13 mouse cellular contexts compared by ENCODE assay signal in the genomic region with DNA sequence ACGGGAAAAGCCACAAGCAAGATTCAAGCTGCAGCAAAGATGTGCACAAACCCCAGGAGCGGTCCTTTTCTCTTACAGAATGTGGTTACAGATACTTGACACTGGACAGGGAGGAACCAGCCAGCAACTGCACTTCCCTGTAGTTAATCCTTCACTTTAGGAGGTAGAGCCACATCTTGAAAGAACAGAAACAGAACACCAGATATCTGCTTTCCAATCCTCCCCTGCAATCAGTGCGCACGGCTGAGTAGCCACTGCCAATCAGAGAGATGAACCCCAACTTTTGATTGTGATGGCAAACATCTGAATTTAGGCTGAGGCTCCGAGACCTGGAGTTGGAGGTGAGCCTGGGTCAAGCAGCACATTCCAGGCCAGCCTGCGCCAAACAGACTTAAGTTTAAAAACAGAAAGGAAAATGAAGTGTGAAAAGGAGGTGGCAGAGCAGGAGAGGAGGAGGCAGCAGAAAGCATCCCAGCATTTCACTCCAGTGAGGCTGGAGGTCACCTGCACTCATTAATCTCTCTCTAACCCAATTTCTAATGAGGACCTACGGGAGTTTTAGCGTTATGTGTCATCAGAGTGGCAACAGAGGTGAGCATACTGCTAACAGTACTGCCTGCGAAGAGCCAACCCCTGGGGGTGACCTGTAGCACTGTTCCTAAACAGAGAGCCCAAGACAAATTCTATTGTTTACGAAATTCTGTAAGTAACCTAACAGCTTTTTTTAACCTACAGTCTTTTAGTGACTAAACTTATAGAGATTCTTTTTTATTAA. TPM values are rescaled to one million over a fixed set of nuclear protein-coding genes. Genes with fewer than 3 reads are reported as not detected.
A peak's percentile ranks its signal among the peaks of the same experiment; 100 is the strongest.
DNase-seq lines count a peak whose midpoint lies in the region; ATAC-seq and TF ChIP-seq lines count a peak whose summit lies in the region.
"Had no signal": no experiment of that assay in that cellular context is flagged by ENCODE, and none has a peak within 500 bp of the region (broad histone marks: within the 10 kb centered on the region; RNA-seq: fewer than 3 reads in every experiment).

No protein-coding gene starts in this region.

- DNase-seq in midbrain, embryonic 14.5 days = no peak
- no peak for DNase-seq in embryonic facial prominence, embryonic 14.5 days (ENCODE audit: low spot score)
- no peak for DNase-seq in ovary, postnatal 36 days (ENCODE audit: low spot score)
- no peak for DNase-seq in lung, adult 2 months
- DNase-seq: cerebellum, adult 8-10 months; gastrocnemius, postnatal 36 days had no signal

- WGBS in hindbrain, embryonic 12.5 days = 73% methylated on average over 10 of the region's 10 CpGs
- WGBS in hindbrain, embryonic 16.5 days = 69% methylated on average over 10 of the region's 10 CpGs
- 67% methylated on average over 10 of the region's 10 CpGs for WGBS in midbrain, embryonic 15.5 days
- 71% methylated on average over 10 of the region's 10 CpGs for WGBS in midbrain, embryonic 14.5 days
- WGBS in embryonic facial prominence, embryonic 14.5 days = 45% methylated on average over 10 of the region's 10 CpGs
- 49% methylated on average over 10 of the region's 10 CpGs for WGBS in lung, adult 2 months

- no peak overlapping the region for H3K4me2 ChIP-seq in hindbrain, embryonic 12.5 days (replicated peaks)
- H3K4me2 ChIP-seq in hindbrain, embryonic 16.5 days (ENCODE audit: low read length) = no peak overlapping the region
- no peak overlapping the region for H3K4me2 ChIP-seq in midbrain, embryonic 15.5 days
- H3K4me2 ChIP-seq in midbrain, embryonic 14.5 days (ENCODE audit: low read length) = no peak overlapping the region
- H3K4me2 ChIP-seq in embryonic facial prominence, embryonic 14.5 days (ENCODE audit: low read depth, low read length) = no peak overlapping the region
- H3K4me2 ChIP-seq: heart, embryonic 11.5 days; lung, embryonic 14.5 days had no signal

- no peaks in the 10 kb centered on the region for H3K27me3 ChIP-seq in hindbrain, embryonic 12.5 days
- H3K27me3 ChIP-seq in hindbrain, embryonic 16.5 days (replicated peaks; ENCODE audit: control insufficient read depth, insufficient read depth, low read length) = no peaks in the 10 kb centered on the region
- no peaks in the 10 kb centered on the region for H3K27me3 ChIP-seq in midbrain, embryonic 15.5 days (replicated peaks)
- H3K27me3 ChIP-seq in midbrain, embryonic 14.5 days (ENCODE audit: control insufficient read depth, insufficient read depth, low read length) = no peaks in the 10 kb centered on the region
- H3K27me3 ChIP-seq in embryonic facial prominence, embryonic 14.5 days (replicated peaks; ENCODE audit: control insufficient read depth, insufficient read depth, low read length) = no peaks in the 10 kb centered on the region

- H3K27ac ChIP-seq in hindbrain, embryonic 12.5 days = peak overlapping the region; percentile 17; the same call in 1 of the 2 replicates
- no peak overlapping the region for H3K27ac ChIP-seq in hindbrain, embryonic 16.5 days (ENCODE audit: low read depth, low read length)
- peak overlapping the region; percentile 2; the same call in 1 of the 2 replicates for H3K27ac ChIP-seq in midbrain, embryonic 15.5 days
- H3K27ac ChIP-seq in midbrain, embryonic 14.5 days (replicated peaks; ENCODE audit: low read depth, low read length) = no peak overlapping the region
- 0 out of 2 replicates have a peak overlapping the region, but pooled peaks have one; percentile 21 for H3K27ac ChIP-seq in embryonic facial prominence, embryonic 14.5 days (replicated peaks; ENCODE audit: low read depth, low read length)
- H3K27ac ChIP-seq: forebrain, embryonic 10.5 days had no signal

- no peak overlapping the region for H3K4me3 ChIP-seq in hindbrain, embryonic 12.5 days
- no peak overlapping the region for H3K4me3 ChIP-seq in hindbrain, embryonic 16.5 days (ENCODE audit: low read length)
- no peak overlapping the region for H3K4me3 ChIP-seq in midbrain, embryonic 15.5 days
- H3K4me3 ChIP-seq in midbrain, embryonic 14.5 days (replicated peaks; ENCODE audit: low read depth, low read length) = no peak overlapping the region
- no peak overlapping the region for H3K4me3 ChIP-seq in embryonic facial prominence, embryonic 14.5 days (ENCODE audit: low read depth, low read length)
- H3K4me3 ChIP-seq in lung, adult 2 months (replicated peaks; ENCODE audit: extremely low read depth, low read depth, low read length) = no peak overlapping the region
- H3K4me3 ChIP-seq: forebrain, embryonic 10.5 days had no signal

- no peaks in the 10 kb centered on the region for H3K9me3 ChIP-seq in hindbrain, embryonic 12.5 days (replicated peaks)
- H3K9me3 ChIP-seq in hindbrain, embryonic 16.5 days (ENCODE audit: control insufficient read depth, low read length) = no peaks in the 10 kb centered on the region
- H3K9me3 ChIP-seq in midbrain, embryonic 15.5 days = no peaks in the 10 kb centered on the region
- H3K9me3 ChIP-seq in midbrain, embryonic 14.5 days (ENCODE audit: control insufficient read depth, low read length) = no peaks in the 10 kb centered on the region
- H3K9me3 ChIP-seq in embryonic facial prominence, embryonic 14.5 days (ENCODE audit: control insufficient read depth, low read length) = 0 out of 2 replicates have a peak, but pooled peaks cover 4% of the 10 kb centered on the region

- H3K36me3 ChIP-seq in hindbrain, embryonic 12.5 days = 0 out of 2 replicates have a peak, but pooled peaks cover 3% of the 10 kb centered on the region
- H3K36me3 ChIP-seq in hindbrain, embryonic 16.5 days (ENCODE audit: control insufficient read depth, insufficient read depth, low read length) = no peaks in the 10 kb centered on the region
- H3K36me3 ChIP-seq in midbrain, embryonic 15.5 days (replicated peaks) = no peaks in the 10 kb centered on the region
- no peaks in the 10 kb centered on the region for H3K36me3 ChIP-seq in midbrain, embryonic 14.5 days (ENCODE audit: control insufficient read depth, insufficient read depth, low read length)
- peaks cover 8% of the 10 kb centered on the region; the same call in 1 of the 2 replicates for H3K36me3 ChIP-seq in embryonic facial prominence, embryonic 14.5 days (ENCODE audit: control insufficient read depth, insufficient read depth, low read length)

- no peak for TF ChIP-seq CTCF in lung, adult 2 months (IDR thresholded peaks at IDR 0.05; ENCODE audit: insufficient read depth, low read length)

- no peak overlapping the region for H3K9ac ChIP-seq in hindbrain, embryonic 12.5 days
- H3K9ac ChIP-seq in hindbrain, embryonic 16.5 days (ENCODE audit: low read depth, low read length) = no peak overlapping the region
- H3K9ac ChIP-seq in midbrain, embryonic 15.5 days = no peak overlapping the region
- no peak overlapping the region for H3K9ac ChIP-seq in midbrain, embryonic 14.5 days (replicated peaks; ENCODE audit: low read length)
- no peak overlapping the region for H3K9ac ChIP-seq in embryonic facial prominence, embryonic 14.5 days (ENCODE audit: low read depth, low read length)
- H3K9ac ChIP-seq: lung, embryonic 14.5 days had no signal

- H3K4me1 ChIP-seq in hindbrain, embryonic 12.5 days = peaks cover 19% of the 10 kb centered on the region
- peaks cover 7% of the 10 kb centered on the region; the same call in 1 of the 2 replicates for H3K4me1 ChIP-seq in hindbrain, embryonic 16.5 days (ENCODE audit: control insufficient read depth, insufficient read depth, low read depth, low read length)
- peaks cover 17% of the 10 kb centered on the region for H3K4me1 ChIP-seq in midbrain, embryonic 15.5 days
- peaks cover 10% of the 10 kb centered on the region; the same call in 1 of the 2 replicates for H3K4me1 ChIP-seq in midbrain, embryonic 14.5 days (ENCODE audit: control insufficient read depth, insufficient read depth, low read length)
- H3K4me1 ChIP-seq in embryonic facial prominence, embryonic 14.5 days (ENCODE audit: control insufficient read depth, insufficient read depth, low read length) = peaks cover 23% of the 10 kb centered on the region
- peaks cover 21% of the 10 kb centered on the region for H3K4me1 ChIP-seq in lung, adult 2 months (ENCODE audit: control insufficient read depth, insufficient read depth, low read length)

- ATAC-seq in hindbrain, embryonic 12.5 days (ENCODE audit: low FRiP score) = no peak
- no peak for ATAC-seq in hindbrain, embryonic 16.5 days
- no peak for ATAC-seq in midbrain, embryonic 15.5 days (replicated peaks)
- ATAC-seq in midbrain, embryonic 14.5 days (ENCODE audit: low FRiP score, low TSS enrichment) = no peak
- peak; percentile 47; the same call in 1 of the 2 replicates for ATAC-seq in embryonic facial prominence, embryonic 14.5 days (ENCODE audit: low read depth)
- ATAC-seq in megakaryocyte progenitor cell, adult 5-6 weeks (replicated peaks; ENCODE audit: poor library complexity) = 0 out of 2 replicates have a peak, but pooled peaks have one; percentile 2

- no peak for TF ChIP-seq POLR2A in lung, adult 2 months (IDR thresholded peaks at IDR 0.05; ENCODE audit: borderline replicate concordance, extremely low read depth, low read depth, low read length)

RNA-seq across cellular contexts. Expression of gene Lrp6, which starts 39.8 kb away (rescaled TPM):
- 38.2 and 39.2 TPM in 2 replicates for polyA plus RNA-seq in hindbrain, embryonic 12.5 days (2016; fragmentation: Nextera tagmentation; extraction: Ambion mirVana)
- 12.6 and 15.4 TPM in 2 replicates for polyA plus RNA-seq in hindbrain, embryonic 16.5 days (2015; fragmentation: Nextera tagmentation; extraction: Ambion mirVana)
- polyA plus RNA-seq in midbrain, embryonic 15.5 days (2015; fragmentation: Nextera tagmentation; extraction: Ambion mirVana) = 18.8 and 19.5 TPM in 2 replicates
- polyA plus RNA-seq in midbrain, embryonic 14.5 days (2014; fragmentation: Nextera tagmentation; extraction: Ambion mirVana) = 23.0 and 26.8 TPM in 2 replicates
- 38.7 and 39.8 TPM in 2 replicates for polyA plus RNA-seq in embryonic facial prominence, embryonic 14.5 days (2014; fragmentation: Nextera tagmentation; extraction: Ambion mirVana)
- total RNA-seq in megakaryocyte progenitor cell, adult 5-6 weeks (2015) = 24.4 and 33.8 TPM in 2 replicates
- total RNA-seq in megakaryocyte progenitor cell, adult 5-6 weeks (2017) = 32.4 and 33.2 TPM in 2 replicates
- 30.8 and 38.3 TPM in 2 replicates for polyA plus RNA-seq in lung, adult 2 months (2012; rRNA removed)

Comparison
In these comparisons a context has a peak if more than half of its experiments do, and no peak if none do; other contexts are left out.
1. H3K27ac ChIP-seq: peak in hindbrain, embryonic 12.5 days (single experiment), midbrain, embryonic 15.5 days (single experiment) and embryonic facial prominence, embryonic 14.5 days (single experiment); none in hindbrain, embryonic 16.5 days (single experiment) and midbrain, embryonic 14.5 days (single experiment).
2. ATAC-seq: peak in embryonic facial prominence, embryonic 14.5 days (single experiment) and megakaryocyte progenitor cell, adult 5-6 weeks (single experiment); none in hindbrain, embryonic 12.5 days (single experiment), hindbrain, embryonic 16.5 days (single experiment), midbrain, embryonic 15.5 days (single experiment) and midbrain, embryonic 14.5 days (single experiment).